Mouse (Mus musculus) lung, postnatal 0 days (tissue): ENCODE results near the gene Stub1.

Source experiments
- CTCF ChIP-seq: IDR thresholded peaks from 2 replicates; pipeline ENCODE4 v1.5.1; 2016; ENCODE audit warnings: antibody characterized with exemption, mild to moderate bottlenecking
- EP300 ChIP-seq: IDR thresholded peaks from 2 replicates; pipeline ENCODE4 v1.6.1; 2016; ENCODE audit warnings: antibody characterized with exemption, mild to moderate bottlenecking, control low read depth

GRCm38 (mm10) chr17:25881691-25882090, 48.5 kb upstream of the Stub1 start:
- no peak for TF ChIP-seq CTCF
- TF ChIP-seq EP300: no peak
